Mouse (Mus musculus): ENCODE data around the gene Bpifb5.
"Not testable (repeated sequence)": the region's sequence is repeated elsewhere in the genome, so short reads cannot be mapped to it uniquely, and the experiment has no call there.

Bpifb5 gene

GRCm38 (mm10) chr2:154233426-154233825 is 9.9 kb downstream of the Bpifb5 start:
- DNase-seq (ENCODE audit: extremely low read depth, insufficient read length, low spot score): no peak

- no peak for DNase-seq (ENCODE audit: extremely low read depth, insufficient read length, low spot score)
These were observed 17.2 kb downstream of the Bpifb5 start for GRCm38 (mm10) chr2:154240771-154241170.

GRCm38 (mm10) chr2:154242726-154243125 is 19.2 kb downstream of the Bpifb5 start:
- not testable (repeated sequence) for DNase-seq (ENCODE audit: extremely low read depth, insufficient read length, low spot score)

GRCm38 (mm10) chr2:154243356-154244036 is 20.0 kb downstream of the Bpifb5 start:
- DNase-seq (ENCODE audit: extremely low read depth, insufficient read length, low spot score): no peak

- no peak for DNase-seq (ENCODE audit: extremely low read depth, insufficient read length, low spot score)
These were observed 21.8 kb downstream of the Bpifb5 start for GRCm38 (mm10) chr2:154245322-154245721.

GRCm38 (mm10) chr2:154255254-154255653 is 31.7 kb downstream of the Bpifb5 start:
- DNase-seq (ENCODE audit: extremely low read depth, insufficient read length, low spot score): not testable (repeated sequence)

GRCm38 (mm10) chr2:154255770-154256169 is 32.2 kb downstream of the Bpifb5 start:
- no peak for DNase-seq (ENCODE audit: extremely low read depth, insufficient read length, low spot score)

GRCm38 (mm10) chr2:154257554-154257953 is 34.0 kb downstream of the Bpifb5 start, which contains the start of gene Bpifb9a:
TSS of gene Bpifb9a (plus strand) at chr2:154257854.
- DNase-seq (ENCODE audit: extremely low read depth, insufficient read length, low spot score): not testable (repeated sequence)

- not testable (repeated sequence) for DNase-seq (ENCODE audit: extremely low read depth, insufficient read length, low spot score)
These were observed 40.9 kb downstream of the Bpifb5 start for GRCm38 (mm10) chr2:154264397-154264796.
